Mouse (Mus musculus): ENCODE data around the gene H2-M5.
"Not testable (repeated sequence)": the region's sequence is repeated elsewhere in the genome, so short reads cannot be mapped to it uniquely, and the experiment has no call there.

Gene H2-M5

DNA sequence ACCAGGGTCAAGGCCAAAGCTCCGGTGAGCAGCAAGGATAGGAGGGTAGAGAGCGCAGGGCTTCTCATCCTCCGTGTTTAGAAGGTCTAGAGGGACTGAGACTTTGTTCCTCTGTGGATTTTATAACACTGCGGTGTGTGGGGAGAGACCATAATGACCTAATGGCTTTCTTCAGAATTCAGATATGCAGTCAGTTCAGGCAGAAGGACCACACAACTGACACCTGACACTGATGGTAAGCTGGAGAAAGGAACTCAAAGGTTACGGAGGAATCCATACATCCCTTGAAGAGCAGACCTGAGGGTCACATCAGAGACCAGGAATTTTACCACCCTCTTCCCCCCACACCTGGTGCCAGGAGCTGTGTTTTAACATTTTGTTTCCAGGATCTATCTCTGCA lies at the start of gene H2-M5:
TSS of gene H2-M5 (minus strand) at position 101 of the 400 bp plus-strand sequence.
- DNase-seq = no peak

DNA sequence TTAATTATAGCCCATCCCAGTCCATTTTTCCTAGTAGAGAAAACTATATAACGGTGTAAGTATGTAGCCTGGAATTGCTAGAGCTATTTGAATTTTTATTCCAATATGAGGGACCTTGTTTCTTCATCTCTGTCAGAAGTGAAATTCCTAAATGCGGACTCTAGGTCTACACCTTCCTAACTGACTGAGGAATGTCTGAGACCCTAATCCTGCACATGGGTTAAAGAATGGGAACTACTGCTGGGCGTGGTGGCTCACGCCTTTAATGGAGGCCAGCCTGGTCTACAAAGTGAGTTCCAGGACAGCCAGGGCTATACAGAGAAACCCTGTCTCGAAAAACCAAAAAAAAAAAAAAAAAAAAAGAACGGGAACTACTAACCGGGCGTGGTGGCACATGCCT lies 39.8 kb upstream of the H2-M5 start:
- DNase-seq = no peak

DNA sequence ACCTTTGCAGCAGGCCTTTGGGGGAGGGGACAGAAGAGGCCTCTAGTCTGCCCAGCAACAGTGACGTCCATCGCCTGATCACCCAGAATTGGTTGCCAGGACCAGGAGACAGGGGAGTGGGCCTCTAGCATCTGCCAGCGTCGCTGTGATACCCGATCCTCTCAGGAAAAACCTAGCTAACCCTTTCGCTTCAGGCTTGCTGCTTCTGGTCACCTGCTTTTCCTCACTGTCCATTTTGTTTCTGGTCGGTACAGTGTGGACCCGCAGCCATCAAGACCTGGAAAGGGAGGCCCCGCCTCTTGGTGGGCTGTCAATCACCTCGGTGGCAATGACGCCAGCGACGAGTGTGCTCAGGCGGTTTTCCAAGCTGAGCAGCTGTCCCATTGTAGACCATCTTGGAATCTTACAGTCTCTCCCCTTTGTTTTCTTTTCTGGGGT lies 39.4 kb upstream of the H2-M5 start:
- DNase-seq = peak; percentile 98

DNA sequence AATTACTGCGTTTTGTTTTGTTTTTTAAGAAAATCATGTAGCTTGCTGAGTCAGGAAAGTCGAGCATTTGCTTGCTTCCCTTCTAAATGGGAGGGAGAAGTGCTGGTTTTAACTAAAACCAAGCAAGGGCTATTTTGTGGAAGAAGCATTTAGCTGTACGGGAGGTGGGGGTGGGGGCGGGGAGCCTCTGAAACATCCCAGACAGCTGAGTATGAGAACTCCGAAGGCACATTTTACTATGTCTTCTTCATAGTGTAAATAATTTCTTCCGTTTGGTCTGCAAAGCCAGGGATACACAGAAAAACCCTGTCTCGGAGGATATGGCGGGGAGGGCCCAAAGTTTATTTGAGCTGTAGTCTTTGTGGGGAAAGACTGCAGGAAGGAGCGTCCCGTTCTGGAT lies 38.9 kb upstream of the H2-M5 start:
- DNase-seq = no peak

DNA sequence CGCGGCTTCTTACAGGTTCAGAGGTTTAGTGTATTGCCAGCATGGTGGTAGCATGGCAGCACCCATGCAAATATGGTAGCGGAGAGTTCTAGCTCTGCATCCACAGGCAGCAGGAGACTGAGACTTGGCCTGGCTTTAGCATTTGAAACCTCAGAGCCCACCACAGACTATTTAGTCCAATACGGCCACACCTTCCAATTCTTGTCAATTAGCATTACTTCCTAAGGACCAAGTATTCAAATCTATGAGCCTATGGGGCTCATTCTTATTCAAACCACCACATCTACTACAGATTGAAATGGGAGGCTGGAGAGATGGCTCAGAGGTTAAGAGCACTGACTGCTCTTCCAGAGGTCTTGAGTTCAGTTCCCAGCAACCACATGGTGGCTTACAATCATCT lies 38.1 kb upstream of the H2-M5 start:
- no peak for DNase-seq

DNA sequence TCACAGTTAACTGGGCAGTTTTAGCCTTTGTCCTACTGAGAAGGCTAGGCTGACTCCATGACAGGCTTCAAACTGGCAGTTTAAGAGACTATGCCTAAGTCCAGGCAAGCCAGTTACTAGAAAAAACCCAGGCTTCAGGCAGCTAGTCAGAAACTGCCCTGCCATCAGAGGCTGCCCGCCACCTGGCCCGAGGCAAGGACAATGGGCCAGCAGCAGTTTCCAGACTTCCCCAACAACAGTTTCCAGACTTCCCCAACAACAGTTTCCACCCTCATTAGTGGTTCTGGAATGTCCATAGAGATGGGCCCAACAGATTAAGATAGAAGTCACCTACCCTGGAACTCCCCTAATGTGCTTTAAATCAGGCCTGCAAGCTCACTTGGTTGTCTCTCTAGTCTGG lies 37.1 kb upstream of the H2-M5 start:
- DNase-seq = peak; percentile 17

DNA sequence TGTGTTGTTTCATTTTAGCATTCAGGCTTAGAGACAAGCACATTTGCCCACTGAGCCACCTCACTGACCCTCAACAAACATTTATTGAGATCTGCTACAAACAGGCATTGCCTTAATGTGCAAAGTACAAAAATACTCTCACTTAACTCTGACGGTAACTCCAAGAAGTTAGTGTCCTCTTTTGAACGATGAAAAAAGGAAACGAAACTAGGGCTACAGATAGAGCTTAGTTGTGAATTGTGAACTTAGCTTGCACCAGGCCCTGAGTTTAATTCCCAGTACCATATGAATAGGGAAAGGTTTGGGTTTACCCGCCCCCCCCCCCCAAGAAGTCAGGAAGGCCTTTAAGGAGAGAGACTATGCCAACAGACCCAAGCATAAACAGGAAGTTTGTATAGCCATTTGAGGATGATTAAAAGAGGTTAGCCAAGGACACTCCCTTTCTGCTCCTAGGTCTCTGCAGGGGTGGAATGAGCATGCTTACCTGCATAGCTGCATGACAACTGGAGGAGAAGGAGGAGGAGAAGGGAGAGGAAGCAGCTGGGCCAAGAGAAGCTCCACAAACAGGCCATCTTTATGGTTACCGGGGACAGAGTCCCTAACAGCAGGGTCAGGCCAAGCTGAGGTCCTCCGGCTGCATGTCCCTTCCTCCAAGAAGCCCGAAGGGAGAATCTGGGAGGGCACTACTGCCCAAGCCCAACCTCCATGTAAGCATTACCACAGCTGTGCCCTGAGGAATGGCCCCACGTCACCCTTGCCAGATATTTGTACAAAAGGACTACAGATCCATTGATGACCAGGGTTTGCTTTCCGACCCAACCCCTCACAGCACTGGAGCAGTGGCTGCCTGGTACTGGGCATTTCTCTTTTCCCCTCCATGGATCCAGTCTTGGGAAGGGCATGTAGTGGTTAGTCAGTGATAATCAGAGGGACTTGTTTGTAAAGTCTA lies 33.6 kb upstream of the H2-M5 start, which contains the start of gene Mog:
TSS of gene Mog (minus strand) at position 771 of the 949 bp plus-strand sequence.
- no peak for DNase-seq

DNA sequence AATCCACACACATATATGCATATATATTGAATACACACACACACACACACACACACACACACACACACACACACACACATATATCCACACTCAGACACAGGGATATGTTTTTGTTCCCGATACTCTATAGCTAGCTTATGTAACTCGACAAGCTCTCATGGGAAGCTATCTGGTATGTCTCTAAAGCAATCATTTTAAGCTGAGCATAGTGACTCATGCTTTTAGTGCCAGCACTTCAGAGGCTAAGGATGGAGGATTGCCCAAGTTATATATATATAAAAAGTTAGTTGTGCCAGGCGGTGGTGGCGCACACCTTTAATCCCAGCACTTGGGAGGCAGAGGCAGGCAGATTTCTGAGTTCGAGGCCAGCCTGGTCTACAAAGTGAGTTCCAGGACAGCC lies 29.9 kb upstream of the H2-M5 start:
- DNase-seq = not testable (repeated sequence)

DNA sequence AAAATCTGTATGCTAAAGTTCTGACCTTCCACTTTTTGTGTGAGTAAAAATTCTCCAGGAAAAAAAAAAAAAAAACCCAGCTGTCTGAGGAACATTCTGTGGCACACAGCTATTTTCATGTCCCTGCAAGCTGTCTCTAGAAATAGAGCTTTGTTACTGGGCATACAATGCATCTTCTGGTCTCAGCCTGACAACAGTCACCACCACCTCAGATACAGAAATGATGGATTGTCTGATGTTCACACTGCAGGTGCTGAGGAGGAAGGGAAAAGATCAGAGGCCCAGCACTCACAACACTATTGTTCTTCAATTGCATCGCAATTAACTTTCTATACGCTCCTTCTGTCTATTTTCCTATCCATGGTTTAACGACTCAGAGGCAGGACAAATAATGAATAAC lies 29.0 kb upstream of the H2-M5 start:
- no peak for DNase-seq

DNA sequence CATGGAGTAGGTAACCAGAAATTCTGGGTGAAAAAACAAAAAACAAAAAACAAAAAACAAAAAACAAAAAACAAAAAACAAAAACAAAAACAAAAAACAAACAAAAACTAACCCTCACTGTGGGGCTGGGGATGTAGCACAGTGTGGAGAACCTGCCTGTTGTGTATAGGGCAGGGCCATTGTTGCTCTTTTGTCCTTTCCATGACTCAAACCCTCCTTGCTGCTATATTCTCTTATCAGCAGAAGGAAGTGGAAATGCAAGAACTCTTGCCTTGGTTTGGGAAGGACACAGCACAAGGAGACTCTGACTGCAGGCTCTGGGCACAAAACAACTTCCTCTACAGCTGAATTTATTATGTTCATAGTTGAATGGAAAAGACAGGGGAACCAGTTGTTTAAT lies 27.0 kb upstream of the H2-M5 start:
- DNase-seq = no peak

DNA sequence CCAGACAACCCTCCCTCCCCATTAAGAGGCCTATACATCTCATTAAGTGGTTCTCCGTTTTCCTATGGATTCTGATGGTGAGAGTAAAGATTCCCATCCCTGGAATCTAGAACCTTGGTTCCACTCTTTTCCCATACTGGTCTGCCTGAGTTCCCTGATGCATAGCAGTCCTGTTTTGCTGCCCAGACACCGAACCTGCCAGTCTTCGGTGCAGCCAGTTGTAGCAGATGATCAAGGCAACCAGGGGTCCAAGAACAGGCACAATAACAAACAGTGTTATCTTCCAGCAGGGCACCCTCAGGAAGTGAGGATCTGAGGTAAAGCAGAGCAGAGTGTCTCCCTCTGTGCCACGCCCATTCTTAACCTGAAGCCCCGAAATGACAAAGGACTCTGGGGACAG lies 22.8 kb upstream of the H2-M5 start:
- DNase-seq = no peak

DNA sequence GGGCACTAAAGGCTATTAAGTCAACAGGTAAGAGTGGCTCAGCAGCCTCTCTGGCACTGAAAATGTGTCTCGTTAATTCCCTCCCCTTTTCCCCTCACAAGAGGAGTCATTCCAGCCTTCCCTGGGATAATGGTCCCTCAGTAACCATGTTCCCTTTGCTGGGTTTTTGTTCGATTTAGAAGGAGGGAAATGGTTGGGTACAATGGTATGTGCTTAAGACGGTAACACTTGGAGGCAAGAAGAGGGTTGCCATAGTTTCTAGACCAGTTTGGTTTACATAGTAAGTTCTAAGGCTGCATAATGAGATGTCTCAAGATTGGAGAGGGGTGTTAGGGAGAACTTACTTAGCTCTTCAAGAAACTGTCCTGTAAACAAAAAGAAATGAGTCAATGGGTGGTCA lies 22.4 kb upstream of the H2-M5 start:
- no peak for DNase-seq

DNA sequence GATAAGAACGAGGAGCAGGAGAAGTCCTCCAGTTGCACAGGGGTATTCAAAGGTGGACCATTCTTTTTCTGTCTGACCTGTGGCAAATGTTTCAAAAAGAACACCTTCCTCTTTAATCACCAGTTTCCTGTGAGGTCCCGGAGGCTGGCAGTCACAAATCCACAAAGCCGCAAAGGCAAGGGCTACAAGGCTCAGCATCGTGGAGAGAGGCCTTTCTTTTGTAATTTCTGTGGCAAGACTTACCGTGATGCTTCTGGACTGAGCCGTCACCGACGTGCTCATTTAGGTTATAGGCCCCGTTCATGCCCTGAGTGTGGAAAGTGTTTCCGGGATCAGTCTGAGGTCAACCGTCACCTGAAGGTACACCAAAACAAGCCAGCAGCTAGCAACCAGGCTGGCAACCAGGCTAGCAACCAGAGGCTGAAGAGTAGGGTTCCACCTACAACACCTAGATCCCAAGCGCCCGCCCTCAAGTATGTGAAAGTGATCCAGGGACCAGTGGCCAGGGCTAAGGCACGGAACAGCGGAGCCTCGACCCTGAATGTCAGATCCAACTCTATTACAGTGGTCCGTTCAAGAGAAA lies 20.2 kb upstream of the H2-M5 start:
- no peak for DNase-seq

DNA sequence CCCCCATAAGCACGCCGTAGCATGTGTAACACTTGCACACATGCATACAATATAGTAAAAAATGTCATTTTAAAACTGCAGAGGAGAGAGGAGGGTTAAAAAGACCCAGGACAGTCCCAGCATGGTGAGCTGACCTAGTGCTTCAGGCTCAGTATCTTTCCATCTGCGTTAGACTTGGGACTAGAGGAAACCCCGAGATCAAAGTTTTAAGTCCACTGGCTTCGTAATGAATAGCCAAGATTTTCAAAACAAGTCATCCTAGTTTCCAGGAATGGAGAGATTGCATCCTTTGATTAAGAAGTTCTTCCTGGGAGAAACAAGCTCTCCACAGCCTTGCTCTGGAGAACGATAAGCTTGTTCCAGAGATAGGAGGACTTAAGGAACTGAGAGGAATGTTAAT lies 18.8 kb upstream of the H2-M5 start:
- DNase-seq = no peak

DNA sequence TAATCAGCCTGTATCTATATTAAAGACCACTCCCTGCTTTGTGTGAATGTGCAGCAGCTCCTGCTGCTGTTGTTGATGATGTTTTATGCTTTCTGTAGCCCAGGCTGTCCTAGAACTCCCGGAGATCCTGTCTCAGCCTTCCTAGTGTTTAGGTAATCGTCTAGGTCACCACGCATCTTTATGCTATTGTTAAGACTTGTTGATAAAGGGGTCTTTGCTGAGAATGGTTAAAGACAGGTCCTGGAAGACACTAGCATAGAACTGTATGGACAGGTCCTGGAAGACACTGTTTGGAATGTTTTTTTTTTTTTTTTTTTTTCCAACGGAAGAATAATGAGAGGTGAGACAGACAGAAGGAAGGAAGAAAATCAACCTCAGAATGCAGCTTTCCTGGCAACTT lies 14.0 kb upstream of the H2-M5 start:
- no peak for DNase-seq

DNA sequence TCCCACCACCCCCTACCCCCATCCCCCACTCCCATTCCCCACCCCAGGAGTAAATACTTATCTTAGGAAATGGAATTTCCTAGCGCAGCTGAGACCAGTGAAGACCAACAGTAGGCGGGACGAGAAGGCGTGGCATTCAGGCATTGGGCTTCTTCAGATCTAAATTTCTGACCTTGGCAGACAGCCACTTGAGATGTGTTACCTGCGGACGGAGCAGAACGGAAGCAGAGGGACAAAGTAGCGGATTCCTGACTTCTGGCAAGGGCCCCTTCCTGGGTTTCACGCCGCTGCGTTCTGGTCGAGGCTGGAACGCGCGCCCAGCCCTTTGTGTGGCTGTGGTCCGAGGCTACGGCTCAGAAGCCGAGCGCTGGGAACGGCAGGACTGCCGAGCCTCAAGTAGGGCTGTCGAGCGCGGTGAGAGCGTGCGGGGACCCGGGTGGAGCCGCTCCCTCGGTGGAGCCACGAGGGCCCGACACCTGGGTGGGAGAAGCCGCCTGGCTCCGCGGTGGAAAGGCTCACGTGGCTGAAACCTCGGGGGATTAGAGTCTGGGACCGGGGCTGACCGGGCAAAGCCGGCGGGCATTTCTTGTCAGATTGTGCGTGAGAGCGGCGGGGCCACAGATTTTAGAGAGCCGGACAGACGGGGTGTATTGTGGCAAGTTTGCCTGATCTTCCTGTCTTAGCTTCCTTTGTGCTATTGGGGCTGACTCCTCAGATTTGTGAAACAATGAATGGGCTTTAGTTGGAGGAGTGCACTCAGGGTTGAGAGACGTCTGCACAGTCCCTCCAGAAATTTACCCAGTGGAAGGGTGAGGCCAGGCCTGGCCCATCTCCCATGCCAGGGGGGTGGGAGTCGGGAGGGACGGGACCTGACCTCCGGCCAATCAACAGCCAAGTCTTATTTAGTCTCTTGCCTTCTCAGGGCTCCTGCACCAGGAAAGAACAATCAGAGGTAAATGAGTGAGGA lies 13.3 kb upstream of the H2-M5 start:
- DNase-seq = peak; percentile 76

DNA sequence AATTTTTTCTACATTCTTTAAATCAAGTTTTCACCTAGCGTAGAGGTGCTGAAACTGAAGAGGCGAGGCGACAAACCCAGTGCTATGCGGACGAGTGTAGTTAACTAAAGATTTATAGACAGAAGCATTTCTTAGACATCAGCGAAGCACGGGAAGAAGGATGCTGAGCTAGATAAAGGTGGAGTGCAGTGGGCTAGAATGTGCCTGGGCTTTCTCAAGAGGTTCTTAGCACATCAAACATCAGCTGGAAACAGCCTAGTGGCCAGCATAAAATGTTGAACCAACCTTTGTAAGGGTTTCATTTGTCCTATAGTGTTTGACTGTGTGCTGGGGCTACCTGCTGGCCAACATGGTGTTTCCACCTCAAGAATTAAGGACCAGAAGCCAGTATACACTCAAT lies 11.5 kb upstream of the H2-M5 start, which contains the start of gene Zfp57:
TSS of gene Zfp57 (plus strand) at position 301 of the 400 bp plus-strand sequence.
- DNase-seq = no peak

DNA sequence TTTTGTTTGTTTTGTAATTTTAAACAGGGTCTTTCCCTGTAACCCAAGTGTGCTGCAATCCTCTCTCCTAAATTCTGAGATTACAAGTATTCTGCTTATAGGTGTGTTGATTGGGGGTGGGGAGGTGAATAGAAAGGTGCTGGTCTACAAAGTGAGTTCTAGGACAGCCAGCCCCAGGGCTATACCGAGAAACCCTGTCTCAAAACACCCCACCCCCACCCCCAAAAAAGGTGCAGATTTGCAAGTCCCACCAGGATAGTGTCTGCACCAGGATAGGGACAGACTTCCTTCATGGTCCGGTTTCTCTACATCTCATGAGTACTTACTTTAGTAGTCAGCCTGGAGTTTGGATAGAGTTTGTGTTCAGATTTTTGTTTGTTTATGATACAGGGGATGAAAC lies 9.1 kb upstream of the H2-M5 start:
- DNase-seq = no peak

DNA sequence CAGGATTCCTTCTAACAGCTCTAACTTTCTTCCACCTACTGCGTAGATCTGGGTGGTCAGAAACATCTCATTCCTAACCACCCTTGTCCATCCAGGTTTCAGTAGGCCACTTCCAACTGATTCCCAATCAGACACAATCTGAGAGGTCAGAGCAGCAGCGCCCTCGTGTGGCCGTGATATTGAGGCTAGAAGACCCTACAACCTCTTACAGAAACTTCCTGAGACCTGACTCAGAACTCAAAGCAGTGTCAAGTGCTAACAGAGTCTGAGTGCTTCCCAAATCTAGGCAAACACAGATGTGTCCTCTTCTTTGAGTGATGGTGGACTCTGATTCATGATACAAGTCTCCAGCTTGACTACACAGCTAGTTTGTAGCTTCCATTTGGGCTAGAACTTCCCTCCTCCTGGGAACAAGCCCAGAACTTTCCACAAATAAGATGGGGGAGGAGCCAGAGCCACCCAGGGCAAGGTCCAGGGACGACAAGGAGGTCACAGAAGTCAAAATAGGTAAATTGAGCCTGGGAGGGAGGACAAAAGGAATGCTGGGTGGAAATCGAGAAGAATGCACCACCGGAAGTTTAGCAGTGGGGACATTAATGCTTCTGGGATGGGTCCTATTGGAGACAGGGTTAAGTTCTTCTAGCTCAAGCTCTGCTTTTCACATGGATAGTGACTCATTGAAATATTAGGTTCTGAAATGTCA lies 7.8 kb upstream of the H2-M5 start:
- peak; percentile 88 for DNase-seq

DNA sequence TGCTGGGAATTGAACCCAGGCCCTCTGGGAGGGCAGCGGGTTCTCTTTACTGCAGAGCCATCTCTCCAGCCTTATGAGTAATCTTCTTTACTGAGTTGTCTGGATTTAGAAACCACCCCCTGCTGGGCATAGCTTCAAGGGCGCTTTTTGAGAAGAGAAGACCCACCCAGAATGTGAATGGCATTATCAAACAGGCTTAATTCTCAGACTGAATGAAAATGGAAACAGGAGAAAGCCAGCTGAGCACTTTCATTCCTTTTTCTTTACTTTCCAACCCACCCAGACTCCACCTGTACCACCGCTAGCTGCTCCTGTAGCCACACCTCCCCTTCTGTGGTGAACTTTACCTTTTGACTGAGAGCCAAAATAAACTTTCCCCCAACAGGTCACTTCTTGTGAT lies 6.1 kb upstream of the H2-M5 start:
- no peak for DNase-seq

DNA sequence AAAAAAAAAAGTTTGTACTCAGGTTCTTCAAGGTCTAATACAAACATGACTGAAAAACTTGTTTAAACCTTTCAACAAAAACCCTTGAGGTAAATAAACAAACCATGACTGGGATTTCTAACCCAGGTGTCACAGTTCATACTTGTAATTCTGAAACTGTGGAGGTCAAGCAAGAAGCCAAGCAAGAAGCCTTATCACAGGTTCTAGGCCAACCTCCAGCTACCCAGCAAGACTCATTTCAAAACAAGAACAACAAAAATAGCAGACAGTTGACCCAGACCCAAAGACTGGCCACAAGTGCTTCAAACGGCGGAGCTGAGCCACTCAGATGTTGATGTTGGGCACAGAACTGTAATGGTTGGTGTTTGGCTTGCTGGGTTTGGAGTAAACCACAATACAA lies 5.2 kb upstream of the H2-M5 start:
- no peak for DNase-seq

DNA sequence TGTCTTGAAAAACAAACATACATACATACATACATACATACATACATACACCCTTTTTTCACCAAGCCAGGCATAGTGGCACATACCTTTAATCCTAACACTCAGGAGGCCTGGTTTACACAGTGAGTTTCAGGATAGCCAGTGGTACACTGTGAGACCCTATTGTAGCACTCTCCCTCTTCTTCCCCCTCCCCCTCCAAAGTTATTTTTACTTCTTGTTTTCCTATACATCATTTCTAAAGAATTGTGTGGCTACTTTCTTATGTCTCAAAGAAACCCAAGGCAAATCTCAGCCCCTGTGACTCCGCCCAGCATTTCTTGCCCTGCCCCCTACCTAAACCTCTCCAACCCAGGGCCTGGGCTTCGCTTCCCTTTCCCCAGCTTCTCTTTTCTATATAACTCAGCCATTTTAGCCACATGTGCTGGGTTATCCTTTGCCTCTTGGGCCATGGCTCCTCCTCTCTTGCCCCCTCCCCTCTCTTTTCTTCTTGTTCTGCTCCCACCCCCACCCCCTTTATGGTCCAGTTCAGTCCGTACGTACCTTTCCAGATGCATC lies 4.5 kb upstream of the H2-M5 start:
- DNase-seq = no peak
